Mouse (Mus musculus) CH12.LX (cell line): ENCODE measurements at regions not wholly inside any gene's neighbourhood (a gene's known extent, or its start where the extent isn't known, plus 50 kb on each side); places are given as distances from the start of the nearest gene placed in this dataset.

Source experiments
- DNase-seq: peaks from one replicate; pipeline ENCODE4 v3.0.0-alpha.2; 2013; ENCODE audit errors: extremely low read depth
- H3K27ac ChIP-seq: 2 replicates; pipeline ENCODE4 v1.5.1; 2012; ENCODE audit warnings: low read depth, mild to moderate bottlenecking, control low read depth, moderate library complexity; ENCODE audit not compliant: insufficient read depth
- H3K27me3 ChIP-seq: replicated peaks from 2 replicates; pipeline ENCODE3; 2012; ENCODE audit warnings: inconsistent platforms
- H3K36me3 ChIP-seq, 2 experiments: replicated peaks in 1 of 2; 2 replicates each; pipeline versions ENCODE3 to v1.6.1; 2012; ENCODE audit warnings: inconsistent platforms in 1 of 2, low read length in 1 of 2, mild to moderate bottlenecking in 1 of 2, mixed read lengths in 1 of 2, moderate library complexity in 1 of 2; ENCODE audit not compliant: control insufficient read depth in 1 of 2, insufficient read depth in 1 of 2
- H3K4me1 ChIP-seq, 2 experiments: 2 replicates each; pipeline ENCODE4 v1.6.1; 2012; ENCODE audit warnings: inconsistent platforms in 1 of 2, moderate library complexity in 1 of 2; ENCODE audit not compliant: insufficient read depth in 2 of 2, control insufficient read depth in 1 of 2
- H3K4me2 ChIP-seq: 2 replicates; pipeline ENCODE4 v1.6.1; 2012; ENCODE audit warnings: low read depth, mild to moderate bottlenecking, control low read depth; ENCODE audit not compliant: poor library complexity, insufficient read depth, severe bottlenecking
- H3K4me3 ChIP-seq, 3 experiments: fragments of 150-350 bp in 1 of 3; sonication (generic) in 1 of 3; replicated peaks in 1 of 3; 2 replicates each; pipeline versions ENCODE3 to v1.5.1; 2011 to 2012; ENCODE audit warnings: low read depth in 2 of 3, low read length in 2 of 3, mild to moderate bottlenecking in 2 of 3, moderate library complexity in 2 of 3, control low read depth in 1 of 3, improper control_type of control experiment in 1 of 3, inconsistent platforms in 1 of 3, mixed read lengths in 1 of 3; ENCODE audit not compliant: poor library complexity in 1 of 3
- H3K79me2 ChIP-seq: replicated peaks from 2 replicates; pipeline ENCODE4 v1.6.1; 2012; ENCODE audit warnings: mild to moderate bottlenecking, moderate library complexity; ENCODE audit not compliant: control insufficient read depth, poor library complexity, insufficient read depth, severe bottlenecking; ENCODE audit errors: extremely low read depth
- H3K9ac ChIP-seq: 2 replicates; pipeline ENCODE4 v1.6.1; 2012; ENCODE audit warnings: low read depth, mild to moderate bottlenecking, control low read depth, moderate library complexity; ENCODE audit not compliant: insufficient read depth
- H3K9me3 ChIP-seq: replicated peaks from 2 replicates; pipeline ENCODE3; 2012; ENCODE audit warnings: low read length, inconsistent platforms, mixed read lengths
- BHLHE40 ChIP-seq: IDR thresholded peaks from 2 replicates; pipeline ENCODE4 v1.6.1; 2011; ENCODE audit warnings: mild to moderate bottlenecking, low read depth, low read length, improper control_type of control experiment
- CHD2 ChIP-seq: IDR thresholded peaks from 2 replicates; pipeline ENCODE4 v1.6.1; 2011; ENCODE audit warnings: low read length, improper control_type of control experiment
- E2F4 ChIP-seq: IDR thresholded peaks from 2 replicates; pipeline ENCODE4 v1.6.1; 2011; ENCODE audit warnings: low read depth, low read length, improper control_type of control experiment; ENCODE audit not compliant: insufficient replicate concordance
- ELF1 ChIP-seq: IDR thresholded peaks from 2 replicates; pipeline ENCODE4 v1.6.1; 2014; ENCODE audit warnings: low read depth, mild to moderate bottlenecking, inconsistent platforms, low read length, improper control_type of control experiment
- HCFC1 ChIP-seq: IDR thresholded peaks from 2 replicates; pipeline ENCODE4 v1.6.1; 2012; ENCODE audit warnings: low read depth, mild to moderate bottlenecking, inconsistent platforms, low read length, improper control_type of control experiment
- JUN ChIP-seq: IDR thresholded peaks from 2 replicates; pipeline ENCODE4 v1.6.1; 2011; ENCODE audit warnings: low read depth, mild to moderate bottlenecking, low read length, improper control_type of control experiment, moderate library complexity; ENCODE audit not compliant: insufficient read depth
- JUND ChIP-seq: conservative IDR thresholded peaks from 2 replicates; pipeline ENCODE4 v1.6.1; 2011; ENCODE audit warnings: low read depth, low read length, improper control_type of control experiment
- MAX ChIP-seq: IDR thresholded peaks from 2 replicates; pipeline ENCODE4 v1.6.1; 2011; ENCODE audit warnings: low read length, improper control_type of control experiment
- MAZ ChIP-seq: IDR thresholded peaks from 2 replicates; pipeline ENCODE4 v1.6.1; 2012; ENCODE audit warnings: low read depth, mild to moderate bottlenecking, inconsistent platforms, low read length, improper control_type of control experiment, moderate library complexity
- MEF2A ChIP-seq: IDR thresholded peaks from 2 replicates; pipeline ENCODE4 v1.6.1; 2014; ENCODE audit warnings: low read depth, mild to moderate bottlenecking, inconsistent platforms, low read length, improper control_type of control experiment, borderline replicate concordance
- MXI1 ChIP-seq: IDR thresholded peaks from 2 replicates; pipeline ENCODE4 v1.6.1; 2011; ENCODE audit warnings: mild to moderate bottlenecking, low read depth, low read length, improper control_type of control experiment
- MYC ChIP-seq: IDR thresholded peaks from 2 replicates; pipeline ENCODE4 v1.6.1; 2011; ENCODE audit warnings: low read depth, mild to moderate bottlenecking, improper control_type of control experiment, low read length
- NRF1 ChIP-seq: IDR thresholded peaks from 2 replicates; pipeline ENCODE4 v1.6.1; 2014; ENCODE audit warnings: low read depth, mild to moderate bottlenecking, inconsistent platforms, low read length, improper control_type of control experiment, moderate library complexity
- PAX5 ChIP-seq: IDR thresholded peaks from 2 replicates; pipeline ENCODE4 v1.6.1; 2012; ENCODE audit warnings: low read length, inconsistent platforms, mixed read lengths
- POLR2A ChIP-seq: IDR thresholded peaks from 2 replicates; pipeline ENCODE4 v1.6.1; 2011; ENCODE audit warnings: low read depth, mild to moderate bottlenecking, improper control_type of control experiment, low read length
- RAD21 ChIP-seq: IDR thresholded peaks from 2 replicates; pipeline ENCODE4 v1.6.1; 2011; ENCODE audit warnings: low read depth, mild to moderate bottlenecking, low read length, improper control_type of control experiment, moderate library complexity
- RCOR1 ChIP-seq: conservative IDR thresholded peaks from 2 replicates; pipeline ENCODE4 v1.6.1; 2012; ENCODE audit warnings: low read depth, mild to moderate bottlenecking, inconsistent platforms, low read length, improper control_type of control experiment
- SMC3 ChIP-seq: IDR thresholded peaks from 2 replicates; pipeline ENCODE4 v1.6.1; 2011; ENCODE audit warnings: low read depth, low read length, improper control_type of control experiment
- UBTF ChIP-seq: IDR thresholded peaks from 2 replicates; pipeline ENCODE4 v1.6.1; 2012; ENCODE audit warnings: low read depth, mild to moderate bottlenecking, inconsistent platforms, low read length, improper control_type of control experiment, moderate library complexity
- USF1 ChIP-seq: IDR thresholded peaks from 2 replicates; pipeline ENCODE4 v1.6.1; 2014; ENCODE audit warnings: low read depth, mild to moderate bottlenecking, inconsistent platforms, low read length, improper control_type of control experiment
- USF2 ChIP-seq: conservative IDR thresholded peaks from 2 replicates; pipeline ENCODE4 v1.6.1; 2011; ENCODE audit warnings: low read depth, low read length, improper control_type of control experiment
- ZC3H11A ChIP-seq: IDR thresholded peaks from 2 replicates; pipeline ENCODE4 v1.6.1; 2012; ENCODE audit warnings: low read depth, mild to moderate bottlenecking, inconsistent platforms, low read length, improper control_type of control experiment
- ZMIZ1 ChIP-seq: IDR thresholded peaks from 2 replicates; pipeline ENCODE4 v1.6.1; 2012; ENCODE audit warnings: low read depth, mild to moderate bottlenecking, inconsistent platforms, low read length, improper control_type of control experiment
- dilution Hi-C: fragments of 300-500 bp; cut with MboI; formaldehyde crosslinking; loops from 2 replicates; pipeline ENCODE4 v1.14.3; 2020; ENCODE audit warnings: low sequenced_read_pairs; ENCODE audit not compliant: extremely low pct_unique_long_range_greater_than_20kb, extremely low pct_ligation_motif_present
- in situ Hi-C: fragments of 300-500 bp; cut with MboI; formaldehyde crosslinking; loops from 3 replicates; pipeline ENCODE4 v1.14.3; 2019; ENCODE audit warnings: low sequenced_read_pairs, low pct_ligation_motif_present, low pct_unique_long_range_greater_than_20kb, mixed read lengths

- Histone ChIP-seq H3K27ac (no peak overlapping the region), H3K4me3 (no peak overlapping the region), H3K4me2 (no peak overlapping the region)
- TF ChIP-seq POLR2A, result no peak
- TF ChIP-seq E2F4, result no peak
- no peak for TF ChIP-seq UBTF
- TF ChIP-seq BHLHE40, result no peak
- TF ChIP-seq MEF2A, result no peak
- no peak for TF ChIP-seq SMC3
- TF ChIP-seq MAZ, result no peak
- no peak for TF ChIP-seq MAX
- no peak for TF ChIP-seq USF1
- TF ChIP-seq JUND, result no peak
- TF ChIP-seq MXI1, result no peak
- TF ChIP-seq JUN, result no peak
- TF ChIP-seq HCFC1, result no peak
- no peak for TF ChIP-seq MYC
- TF ChIP-seq ZC3H11A, result no peak
- no peak for TF ChIP-seq ELF1
- no peak for TF ChIP-seq NRF1
- no peak for TF ChIP-seq ZMIZ1
- TF ChIP-seq PAX5, result no peak
- TF ChIP-seq, all 38 proteins: peak for 0
- H3K9me3 ChIP-seq, result no peaks in the 10 kb centered on the region
- no peaks in the 10 kb centered on the region for H3K36me3 ChIP-seq
- peaks cover 13% of the 10 kb centered on the region for H3K27me3 ChIP-seq
- no peaks in the 10 kb centered on the region for H3K4me1 ChIP-seq
- DNase-seq, result no peak
- in situ Hi-C loops (no loop called here), dilution Hi-C loops (no loop called here)
- no peak overlapping the region for H3K9ac ChIP-seq
- H3K79me2 ChIP-seq, result no peaks in the 10 kb centered on the region
Observed at GRCm38 (mm10) chr14:36819826-36820225, 148.8 kb downstream of the Ccser2 start.

DNA sequence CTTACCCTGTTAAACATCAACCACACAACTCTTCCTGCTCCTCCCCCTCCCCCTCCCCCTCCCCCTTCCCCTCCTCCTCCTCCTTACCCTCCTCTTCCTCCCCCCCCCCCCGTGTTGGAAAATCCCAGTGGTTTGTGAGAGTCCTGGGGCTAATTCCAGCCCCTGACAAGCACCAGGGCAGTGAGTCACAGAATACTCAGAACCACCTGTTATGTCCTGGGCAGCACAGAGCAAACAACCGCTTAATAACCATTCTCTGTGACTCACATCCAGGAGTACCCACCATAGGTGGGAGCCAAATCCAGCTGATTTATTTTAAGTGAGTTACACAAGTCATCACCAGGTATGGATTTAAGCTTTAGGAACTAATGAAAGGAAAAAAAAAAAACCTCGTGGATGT, 166.2 kb downstream of the Ccser2 start:
- H3K27me3 ChIP-seq, result peaks cover 4% of the 10 kb centered on the region

More for the DNA sequence above, 166.2 kb downstream of the Ccser2 start:
- in situ Hi-C loops (no loop called here), dilution Hi-C loops (no loop called here)
- peak; percentile 2 for DNase-seq
- Histone ChIP-seq H3K4me3 (no peak overlapping the region), H3K27ac (no peak overlapping the region), H3K36me3 (no peaks in the 10 kb centered on the region), H3K4me2 (no peak overlapping the region), H3K4me1 (peaks cover 2 to 11% of the 10 kb centered on the region in 2 experiments; a peak in 2 of 4 replicates), H3K79me2 (no peaks in the 10 kb centered on the region), H3K9me3 (no peaks in the 10 kb centered on the region), H3K9ac (no peak overlapping the region)
- TF ChIP-seq ELF1, result no peak
- TF ChIP-seq ZMIZ1, result no peak
- TF ChIP-seq HCFC1, result no peak
- no peak for TF ChIP-seq PAX5
- TF ChIP-seq RCOR1, result no peak
- TF ChIP-seq USF2, result no peak
- TF ChIP-seq RAD21, result no peak
- no peak for TF ChIP-seq ZC3H11A
- TF ChIP-seq JUN, result no peak
- TF ChIP-seq UBTF, result no peak
- no peak for TF ChIP-seq CHD2
